Comparison of ENCODE assay signal across 17 mouse cellular contexts in genomic region chr19:41754760-41755159, GRCm38 (mm10).
"Had no signal": no experiment of that assay in that cellular context is flagged by ENCODE, and none has a peak within 500 bp of the region (broad histone marks: within the 10 kb centered on the region; RNA-seq: fewer than 3 reads in every experiment).

No protein-coding gene starts in this region.

- H3K4me2 ChIP-seq: limb, embryonic 12.5 days; liver, embryonic 13.5 days; lung, embryonic 15.5 days; midbrain, embryonic 11.5 days; neural tube, embryonic 13.5 days had no signal

- H3K36me3 ChIP-seq: limb, embryonic 12.5 days; liver, embryonic 13.5 days; lung, embryonic 15.5 days; neural tube, embryonic 13.5 days had no signal

- H3K4me1 ChIP-seq: limb, embryonic 12.5 days; liver, embryonic 13.5 days; lung, embryonic 15.5 days; megakaryocyte, embryonic 14.5 days had no signal

- ATAC-seq: liver, postnatal 0 days had no signal

- DNase-seq: kidney, adult 2 months; kidney, postnatal 25 days; liver; liver, embryonic 13.5 days; liver, postnatal 0 days; lung, postnatal 14 days; right cerebral cortex, postnatal 4 days; spleen, adult 18-20 months; thymus, adult 18-20 months; thymus, postnatal 36 days had no signal

- H3K9me3 ChIP-seq: limb, embryonic 12.5 days; liver, embryonic 13.5 days; lung, embryonic 15.5 days; megakaryocyte, embryonic 14.5 days; neural tube, embryonic 13.5 days had no signal

- H3K27ac ChIP-seq: left cerebral cortex, adult 2 months; limb, embryonic 12.5 days; liver, embryonic 13.5 days; lung, embryonic 15.5 days; macrophage; neural tube, embryonic 13.5 days had no signal

- H3K9ac ChIP-seq: limb, embryonic 12.5 days; liver, embryonic 13.5 days; liver, postnatal 0 days; lung, embryonic 15.5 days; neural tube, embryonic 13.5 days had no signal

- H3K27me3 ChIP-seq: liver, embryonic 13.5 days; lung, embryonic 15.5 days; neural tube, embryonic 13.5 days had no signal

- H3K4me3 ChIP-seq: left cerebral cortex, adult 2 months; limb, embryonic 12.5 days; liver, embryonic 13.5 days; lung, embryonic 15.5 days; megakaryocyte, embryonic 14.5 days; neural tube, embryonic 13.5 days had no signal
